Mouse (Mus musculus) common myeloid progenitor, adult 5-6 weeks (primary cell): ENCODE results near the gene Sh3bgrl. TPM values are rescaled to one million over a fixed set of nuclear protein-coding genes. Genes with fewer than 3 reads are reported as not detected.

Experiments used
- ATAC-seq: replicated peaks from 2 replicates; pipeline ENCODE4 v1.8.0; 2016; ENCODE audit warnings: low read depth, mild to moderate bottlenecking, moderate TSS enrichment, inconsistent platforms; ENCODE audit not compliant: poor library complexity, severe bottlenecking
- total RNA-seq: library from RNA; stranded (forward); fragments of 200-1000, 187-1606 nt; gene quantifications from 2 replicates; pipeline ENCODE4 v1.2.3, GENCODE M21; 2017

Sh3bgrl gene
- total RNA-seq, 1 experiment from 2014 or later, result 133 TPM

GRCm38 (mm10) chrX:109196468-109196867, 101.3 kb downstream of the Sh3bgrl start, which contains the start of gene Gm6377:
Gm6377 (plus strand) TSS chrX:109196756.
- ATAC-seq, result peak; percentile 82

DNA sequence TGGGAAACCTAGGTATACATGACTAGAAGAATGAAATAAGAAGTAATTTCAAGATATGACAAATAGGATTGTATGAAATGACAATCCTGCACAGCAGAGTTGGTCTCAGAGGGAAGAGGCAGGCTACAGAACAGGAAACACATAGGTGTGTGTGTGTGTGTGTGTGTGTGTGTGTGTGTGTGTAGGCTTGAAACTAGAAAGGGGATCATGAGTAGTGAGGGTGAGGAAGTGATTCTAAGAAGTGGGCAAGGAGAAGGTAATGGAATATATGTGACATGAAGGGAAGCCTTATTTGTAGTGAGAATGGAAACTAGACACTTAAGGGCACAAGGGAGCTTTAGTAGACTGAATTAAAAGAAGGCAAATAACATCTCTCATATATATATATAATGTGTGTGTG, 112.7 kb downstream of the Sh3bgrl start:
- 0 out of 2 replicates have a peak, but pooled peaks have one; percentile 45 for ATAC-seq

- no peak for ATAC-seq
Observed at GRCm38 (mm10) chrX:109228720-109229119, 133.6 kb downstream of the Sh3bgrl start.

DNA sequence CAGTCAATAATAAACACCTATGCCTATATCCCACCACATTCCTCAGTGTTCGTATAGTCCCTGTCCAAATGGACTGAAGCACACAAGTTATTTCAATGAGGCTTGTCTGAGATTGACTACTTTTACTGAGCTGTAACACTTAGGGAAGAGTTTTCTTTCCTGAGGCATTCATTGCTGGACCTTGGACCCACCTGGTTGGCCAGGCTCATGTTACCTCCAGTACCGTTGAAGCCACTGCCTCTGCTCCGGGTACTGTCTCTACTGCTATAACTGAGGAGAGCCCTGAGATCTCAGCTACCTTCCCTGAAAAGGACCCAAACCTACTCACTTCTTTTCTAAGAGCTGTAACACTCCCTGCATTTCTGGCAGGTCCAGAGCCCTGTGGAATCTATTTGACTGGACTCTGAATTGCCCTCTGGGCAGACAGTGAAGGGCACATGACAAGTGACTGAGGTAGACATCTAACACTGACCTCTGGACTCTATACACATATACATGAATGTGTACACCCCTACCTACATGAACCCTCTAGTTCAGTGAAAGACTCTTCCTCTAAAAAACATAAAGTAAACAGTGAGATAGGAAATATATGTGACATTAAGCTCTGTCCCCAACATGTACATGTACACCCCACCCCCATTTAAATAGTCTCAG, 140.3 kb downstream of the Sh3bgrl start:
- ATAC-seq, result no peak

DNA sequence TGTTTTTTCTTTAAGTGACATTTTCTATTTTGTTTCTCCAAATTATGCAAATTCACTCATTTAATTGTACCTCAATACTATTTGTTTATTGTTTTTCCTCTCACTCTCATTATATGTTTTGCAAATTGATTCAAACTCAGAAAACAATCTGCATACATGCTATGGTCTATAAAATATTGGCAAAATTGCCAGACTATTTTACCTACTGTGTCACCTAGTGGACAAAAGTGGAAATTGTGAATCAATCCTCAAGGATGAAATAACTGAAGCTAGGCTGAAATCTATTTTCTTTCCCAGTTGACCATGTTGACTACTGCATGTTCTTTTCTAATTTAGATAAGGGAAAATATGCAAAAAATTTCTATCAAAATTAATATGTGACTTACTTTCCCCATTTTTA, 143.0 kb downstream of the Sh3bgrl start:
- no peak for ATAC-seq

Other genes with a start within 250 kb of the Sh3bgrl start
- 66.5 and 74.9 TPM in 2 replicates for gene Hmgn5, start 82.0 kb upstream of the Sh3bgrl start, total RNA-seq
- 0.27 TPM in 1 of 2 replicates, not detected in the other for gene Gm6377, start 101.4 kb downstream of the Sh3bgrl start, total RNA-seq